Mouse (Mus musculus): ENCODE measurements around the gene Atp6v1f. TPM values are rescaled to one million over a fixed set of nuclear protein-coding genes. Genes with fewer than 3 reads are reported as not detected.
A peak's percentile ranks its signal among the peaks of the same experiment; 100 is the strongest.

Atp6v1f gene
- polyA plus RNA-seq, 1 experiment from 2014 or later = 300 TPM

DNA sequence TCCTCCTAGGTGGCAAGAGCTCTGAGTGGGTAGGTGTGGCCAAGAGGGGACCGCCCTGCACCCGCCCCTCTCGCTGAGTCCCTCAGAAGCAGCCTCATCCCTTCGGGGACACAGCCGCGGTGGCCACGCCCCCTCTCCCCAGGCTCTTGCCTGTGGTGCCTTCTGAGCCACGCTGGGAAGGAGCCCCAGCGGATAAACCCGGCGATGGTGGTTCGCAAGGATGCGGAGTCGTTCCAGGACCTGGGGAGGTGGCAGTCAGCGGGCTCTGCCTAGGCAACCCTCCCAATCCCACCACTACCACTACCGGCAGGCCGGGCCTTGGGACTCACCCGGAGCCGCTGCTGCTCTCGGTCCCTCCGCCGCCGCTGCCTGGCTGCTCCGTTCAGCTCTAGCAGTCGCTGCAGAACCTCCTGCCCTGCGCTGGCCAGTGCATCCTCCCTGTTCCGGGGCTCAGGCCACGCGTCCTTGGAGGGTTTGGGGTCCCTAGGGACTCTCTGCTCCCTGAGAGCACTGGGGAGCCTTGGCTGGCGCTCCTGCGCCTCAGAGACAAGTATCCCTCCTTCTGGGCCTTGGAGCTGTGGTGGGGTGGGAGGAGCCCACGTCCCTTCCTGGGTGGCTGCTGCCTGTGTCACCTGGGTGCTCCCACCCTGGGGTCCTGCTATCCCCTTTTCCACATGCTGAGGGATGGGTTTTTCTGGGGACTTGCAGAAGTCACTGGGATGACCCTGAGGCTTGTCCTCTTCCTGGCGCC lies 6.6 kb downstream of the Atp6v1f start:
- Histone ChIP-seq H3K36me3 (ENCODE audit: control insufficient read depth, insufficient read depth, low read length) (peaks cover 12% of the 10 kb centered on the region), H3K27me3 (replicated peaks; ENCODE audit: control insufficient read depth, insufficient read depth, low read length) (no peaks in the 10 kb centered on the region), H3K9ac (ENCODE audit: low read length) (peak overlapping the region; percentile 47), H3K4me1 (replicated peaks; ENCODE audit: control insufficient read depth, insufficient read depth, low read length) (0 out of 2 replicates have a peak, but pooled peaks cover under 1% of the 10 kb centered on the region), H3K4me3 (ENCODE audit: low read depth, low read length) (peak overlapping the region; percentile 46), H3K4me2 (ENCODE audit: low read length) (peak overlapping the region; percentile 82), H3K9me3 (ENCODE audit: control insufficient read depth, low read length) (no peaks in the 10 kb centered on the region), H3K27ac (ENCODE audit: low read depth) (no peak overlapping the region)
- 3% methylated on average over 33 of the region's 33 CpGs for WGBS
- ATAC-seq (replicated peaks; ENCODE audit: low FRiP score, low TSS enrichment, low read depth) (peak; percentile 92), DNase-seq (ENCODE audit: low spot score) (peak; percentile 87)

DNA sequence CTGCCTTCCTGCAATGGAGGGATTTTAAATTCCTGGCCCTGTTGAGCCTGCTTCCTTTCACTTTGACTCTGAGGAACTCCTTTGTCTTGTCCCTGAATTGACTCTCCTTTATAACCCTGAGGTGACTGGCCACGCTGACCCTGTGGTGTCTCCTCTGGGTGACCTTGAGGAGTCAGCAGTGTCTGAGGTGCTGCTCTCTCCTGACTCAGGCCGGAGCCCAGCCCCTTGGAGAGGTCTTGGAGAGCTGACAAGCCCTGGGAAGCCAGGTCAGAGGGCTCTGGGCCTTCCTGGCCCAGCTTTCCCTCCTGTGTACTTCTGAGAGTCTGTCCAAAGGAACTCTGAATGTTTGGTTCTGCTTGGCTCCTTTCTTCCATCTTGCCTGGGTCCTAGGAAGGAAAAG lies 7.2 kb downstream of the Atp6v1f start:
- peaks cover 12% of the 10 kb centered on the region for H3K36me3 ChIP-seq (ENCODE audit: control insufficient read depth, insufficient read depth, low read length)
- no peaks in the 10 kb centered on the region for H3K9me3 ChIP-seq (ENCODE audit: control insufficient read depth, low read length)
- H3K27me3 ChIP-seq (replicated peaks; ENCODE audit: control insufficient read depth, insufficient read depth, low read length) = no peaks in the 10 kb centered on the region
- H3K4me2 ChIP-seq (ENCODE audit: low read length) = no peak overlapping the region
- ATAC-seq (replicated peaks; ENCODE audit: low FRiP score, low TSS enrichment, low read depth) = no peak
- DNase-seq (ENCODE audit: low spot score) = no peak
- H3K9ac ChIP-seq (ENCODE audit: low read length) = no peak overlapping the region
- no peak overlapping the region for H3K4me3 ChIP-seq (ENCODE audit: low read depth, low read length)
- WGBS = 46% methylated on average over 2 of the region's 2 CpGs
- no peak overlapping the region for H3K27ac ChIP-seq (ENCODE audit: low read depth)
- no peaks in the 10 kb centered on the region for H3K4me1 ChIP-seq (replicated peaks; ENCODE audit: control insufficient read depth, insufficient read depth, low read length)

DNA sequence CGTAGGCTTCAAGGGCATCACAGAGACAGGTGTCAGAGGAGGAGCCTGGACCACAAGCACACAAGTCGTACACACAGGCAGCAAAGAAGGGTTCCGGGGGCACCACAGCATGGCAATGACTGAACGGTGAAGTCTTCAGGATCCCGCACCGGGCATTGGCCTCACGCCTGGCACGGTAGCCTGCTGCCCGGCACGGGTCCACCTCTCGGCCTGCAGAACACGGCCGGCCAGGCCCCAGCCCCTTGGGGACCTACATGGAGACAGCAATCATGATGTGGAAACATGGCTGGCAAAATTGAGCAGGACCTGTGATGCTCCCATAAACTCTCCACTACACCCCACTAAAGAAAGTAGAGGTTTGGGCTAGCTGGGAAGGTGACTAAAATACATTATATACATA lies 15.2 kb downstream of the Atp6v1f start:
- no peaks in the 10 kb centered on the region for H3K4me1 ChIP-seq (replicated peaks; ENCODE audit: control insufficient read depth, insufficient read depth, low read length)
- H3K4me2 ChIP-seq (ENCODE audit: low read length) = no peak overlapping the region

DNA sequence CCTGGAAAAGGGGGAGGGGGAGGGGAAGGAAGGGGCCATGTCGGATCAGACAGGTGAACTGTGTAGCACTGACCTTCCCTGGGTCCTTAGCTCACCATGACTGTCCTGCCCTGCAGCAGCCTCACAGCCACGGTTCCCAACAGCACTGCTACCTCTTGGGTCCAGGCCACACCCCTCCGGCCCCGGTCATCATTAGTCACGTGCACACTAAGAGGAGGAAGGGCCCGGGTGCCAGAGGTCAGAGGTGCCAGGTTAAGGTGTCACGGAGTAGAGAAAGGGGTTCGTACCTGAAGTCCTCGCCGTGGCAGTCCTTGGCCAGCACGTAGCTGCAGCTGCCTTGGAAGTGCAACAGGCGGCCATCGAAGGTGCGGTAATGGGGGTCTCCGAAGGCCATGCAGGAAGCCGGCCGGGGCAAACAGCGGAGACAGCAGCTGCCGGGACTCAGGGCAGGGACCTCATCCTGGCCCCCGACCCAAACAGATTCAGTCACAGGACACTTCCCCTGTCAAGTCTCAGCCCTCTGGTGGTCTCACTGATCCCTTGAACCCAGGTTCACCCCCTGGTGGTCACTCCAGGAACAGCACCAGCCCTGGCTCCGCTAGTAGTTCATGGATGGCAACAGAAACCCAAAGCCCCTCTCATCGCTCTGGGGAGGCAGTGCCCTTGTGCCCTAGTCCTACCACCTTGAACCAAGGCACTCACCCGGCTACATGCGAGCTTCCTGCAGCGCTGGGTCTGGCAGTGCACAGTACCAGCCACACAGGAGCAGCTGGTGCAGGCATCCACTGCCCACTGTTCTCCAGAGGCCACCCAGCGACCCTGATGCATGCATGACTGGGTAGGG lies 17.4 kb downstream of the Atp6v1f start:
- no peaks in the 10 kb centered on the region for H3K27me3 ChIP-seq (replicated peaks; ENCODE audit: control insufficient read depth, insufficient read depth, low read length)
- H3K4me1 ChIP-seq (replicated peaks; ENCODE audit: control insufficient read depth, insufficient read depth, low read length) = no peaks in the 10 kb centered on the region
- peak overlapping the region; percentile 66 for H3K4me2 ChIP-seq (ENCODE audit: low read length)
- H3K27ac ChIP-seq (ENCODE audit: low read depth) = no peak overlapping the region
- H3K36me3 ChIP-seq (ENCODE audit: control insufficient read depth, insufficient read depth, low read length) = peaks cover 8% of the 10 kb centered on the region
- WGBS = 10% methylated on average over 26 of the region's 26 CpGs
- DNase-seq (ENCODE audit: low spot score) = peak; percentile 95
- no peak overlapping the region for H3K9ac ChIP-seq (ENCODE audit: low read length)
- H3K9me3 ChIP-seq (ENCODE audit: control insufficient read depth, low read length) = no peaks in the 10 kb centered on the region
- peak overlapping the region; percentile 32 for H3K4me3 ChIP-seq (ENCODE audit: low read depth, low read length)
- ATAC-seq (replicated peaks; ENCODE audit: low FRiP score, low TSS enrichment, low read depth) = peak; percentile 64; the same call in 1 of the 2 replicates

More for the DNA sequence above, 15.2 kb downstream of the Atp6v1f start:
- WGBS = 95% methylated on average over 13 of the region's 13 CpGs
- no peak overlapping the region for H3K27ac ChIP-seq (ENCODE audit: low read depth)
- H3K4me3 ChIP-seq (ENCODE audit: low read depth, low read length) = no peak overlapping the region
- ATAC-seq (replicated peaks; ENCODE audit: low FRiP score, low TSS enrichment, low read depth) (no peak), DNase-seq (ENCODE audit: low spot score) (no peak)
- no peaks in the 10 kb centered on the region for H3K27me3 ChIP-seq (replicated peaks; ENCODE audit: control insufficient read depth, insufficient read depth, low read length)
- H3K9me3 ChIP-seq (ENCODE audit: control insufficient read depth, low read length) = no peaks in the 10 kb centered on the region
- no peak overlapping the region for H3K9ac ChIP-seq (ENCODE audit: low read length)
- H3K36me3 ChIP-seq (ENCODE audit: control insufficient read depth, insufficient read depth, low read length) = peaks cover 3% of the 10 kb centered on the region; the same call in 1 of the 2 replicates

DNA sequence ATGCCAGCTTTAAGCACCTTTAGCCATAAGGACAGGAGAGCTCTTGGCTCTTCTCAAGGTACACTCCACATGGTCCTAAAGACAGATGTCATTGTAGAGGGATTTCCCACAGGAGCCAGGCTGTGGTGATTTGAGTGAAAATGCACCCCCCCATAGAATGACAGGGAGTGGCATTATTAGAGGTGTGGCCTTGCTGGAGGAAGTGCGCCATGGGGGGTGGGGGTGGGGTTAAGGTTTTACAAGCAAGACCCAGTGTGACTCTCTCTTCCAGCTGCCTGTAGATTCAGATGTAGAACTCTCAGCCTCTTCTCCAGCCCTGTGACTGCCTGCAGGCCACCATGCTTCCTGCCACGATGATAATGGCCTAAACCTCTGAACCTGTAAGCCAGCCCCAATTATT lies 18.4 kb downstream of the Atp6v1f start:
- Histone ChIP-seq H3K36me3 (ENCODE audit: control insufficient read depth, insufficient read depth, low read length) (peaks cover 18% of the 10 kb centered on the region), H3K4me1 (replicated peaks; ENCODE audit: control insufficient read depth, insufficient read depth, low read length) (no peaks in the 10 kb centered on the region), H3K9ac (ENCODE audit: low read length) (no peak overlapping the region), H3K9me3 (ENCODE audit: control insufficient read depth, low read length) (no peaks in the 10 kb centered on the region), H3K4me3 (ENCODE audit: low read depth, low read length) (no peak overlapping the region), H3K4me2 (ENCODE audit: low read length) (no peak overlapping the region), H3K27ac (ENCODE audit: low read depth) (no peak overlapping the region), H3K27me3 (replicated peaks; ENCODE audit: control insufficient read depth, insufficient read depth, low read length) (no peaks in the 10 kb centered on the region)
- ATAC-seq (replicated peaks; ENCODE audit: low FRiP score, low TSS enrichment, low read depth) (no peak), DNase-seq (ENCODE audit: low spot score) (no peak)
- WGBS = 35% methylated on average over 2 of the region's 2 CpGs

DNA sequence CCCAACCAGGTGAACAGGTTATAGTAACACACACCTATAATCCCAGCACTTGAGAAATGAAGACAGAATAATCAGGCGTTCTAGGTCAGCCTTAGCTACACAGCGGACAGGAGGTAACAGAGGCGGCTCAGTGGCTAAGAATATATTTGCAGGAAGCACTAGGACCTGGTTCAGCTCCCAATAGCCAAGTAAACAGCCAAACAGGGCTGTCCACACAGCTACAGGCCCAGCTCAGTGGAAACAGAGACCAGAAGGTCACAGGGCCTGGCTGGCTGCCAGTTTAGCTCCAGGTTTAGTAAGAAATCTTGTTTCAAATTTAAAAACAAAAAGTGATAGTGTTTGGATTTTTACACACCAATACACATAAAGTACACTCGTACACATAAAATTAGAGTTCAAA lies 26.6 kb downstream of the Atp6v1f start:
- Histone ChIP-seq H3K36me3 (ENCODE audit: control insufficient read depth, insufficient read depth, low read length) (peaks cover 42% of the 10 kb centered on the region), H3K27me3 (replicated peaks; ENCODE audit: control insufficient read depth, insufficient read depth, low read length) (no peaks in the 10 kb centered on the region), H3K9me3 (ENCODE audit: control insufficient read depth, low read length) (no peaks in the 10 kb centered on the region), H3K27ac (ENCODE audit: low read depth) (no peak overlapping the region), H3K9ac (ENCODE audit: low read length) (no peak overlapping the region), H3K4me3 (ENCODE audit: low read depth, low read length) (no peak overlapping the region), H3K4me2 (ENCODE audit: low read length) (no peak overlapping the region), H3K4me1 (replicated peaks; ENCODE audit: control insufficient read depth, insufficient read depth, low read length) (no peaks in the 10 kb centered on the region)
- WGBS = 78% methylated on average over 4 of the region's 4 CpGs
- ATAC-seq (replicated peaks; ENCODE audit: low FRiP score, low TSS enrichment, low read depth) = no peak
- no peak for DNase-seq (ENCODE audit: low spot score)

DNA sequence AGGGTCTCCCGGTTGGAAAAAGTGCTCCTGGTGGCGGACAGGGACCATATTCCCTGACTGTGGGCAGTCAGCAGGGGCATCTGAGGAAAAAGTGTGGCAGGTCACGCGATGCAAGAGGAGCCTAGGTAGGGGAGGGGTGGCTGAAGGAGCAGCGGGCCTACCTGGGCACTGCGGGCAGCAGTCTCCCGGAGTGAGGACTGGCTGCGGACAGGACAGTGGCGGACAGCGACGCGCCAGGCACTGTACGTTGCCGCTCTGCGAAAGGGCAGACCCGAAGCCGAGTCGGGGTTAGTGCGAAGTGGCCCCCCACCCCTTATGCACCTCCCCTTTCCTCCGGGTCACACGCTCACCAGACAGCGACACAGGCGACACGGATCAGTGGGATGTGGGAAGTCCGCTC lies 28.8 kb downstream of the Atp6v1f start:
- H3K27ac ChIP-seq (ENCODE audit: low read depth) = no peak overlapping the region
- H3K4me1 ChIP-seq (replicated peaks; ENCODE audit: control insufficient read depth, insufficient read depth, low read length) = no peaks in the 10 kb centered on the region
- no peak overlapping the region for H3K9ac ChIP-seq (ENCODE audit: low read length)
- H3K4me2 ChIP-seq (ENCODE audit: low read length) = no peak overlapping the region
- ATAC-seq (replicated peaks; ENCODE audit: low FRiP score, low TSS enrichment, low read depth) (no peak), DNase-seq (ENCODE audit: low spot score) (no peak)
- H3K27me3 ChIP-seq (replicated peaks; ENCODE audit: control insufficient read depth, insufficient read depth, low read length) = no peaks in the 10 kb centered on the region
- no peak overlapping the region for H3K4me3 ChIP-seq (ENCODE audit: low read depth, low read length)
- H3K36me3 ChIP-seq (ENCODE audit: control insufficient read depth, insufficient read depth, low read length) = peaks cover 36% of the 10 kb centered on the region
- 33% methylated on average over 24 of the region's 25 CpGs for WGBS
- H3K9me3 ChIP-seq (ENCODE audit: control insufficient read depth, low read length) = no peaks in the 10 kb centered on the region

DNA sequence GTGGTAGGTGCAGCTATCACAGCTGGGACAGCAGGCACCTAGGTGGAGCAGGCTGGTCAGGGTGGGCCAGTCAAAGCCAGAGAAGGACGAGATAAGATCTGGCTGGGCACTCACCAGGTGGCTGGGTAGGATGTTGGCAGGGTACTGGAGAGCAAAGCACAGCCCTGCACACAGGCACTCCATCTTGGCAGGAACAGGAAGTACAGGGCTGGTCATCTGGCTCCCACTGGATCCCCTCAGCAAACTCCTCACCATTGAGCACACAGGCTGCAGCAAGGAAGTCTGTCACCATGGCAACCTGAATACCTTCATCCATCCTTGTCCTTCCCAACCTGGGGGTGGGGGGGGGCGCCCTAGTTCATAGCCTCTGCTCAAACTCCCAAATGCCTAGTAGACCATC lies 30.3 kb downstream of the Atp6v1f start:
- no peaks in the 10 kb centered on the region for H3K9me3 ChIP-seq (ENCODE audit: control insufficient read depth, low read length)
- H3K27ac ChIP-seq (ENCODE audit: low read depth) = no peak overlapping the region
- peaks cover 39% of the 10 kb centered on the region for H3K36me3 ChIP-seq (ENCODE audit: control insufficient read depth, insufficient read depth, low read length)
- H3K4me2 ChIP-seq (ENCODE audit: low read length) = no peak overlapping the region
- ATAC-seq (replicated peaks; ENCODE audit: low FRiP score, low TSS enrichment, low read depth) (no peak), DNase-seq (ENCODE audit: low spot score) (no peak)
- H3K4me1 ChIP-seq (replicated peaks; ENCODE audit: control insufficient read depth, insufficient read depth, low read length) = no peaks in the 10 kb centered on the region
- H3K9ac ChIP-seq (ENCODE audit: low read length) = no peak overlapping the region
- H3K27me3 ChIP-seq (replicated peaks; ENCODE audit: control insufficient read depth, insufficient read depth, low read length) = no peaks in the 10 kb centered on the region
- WGBS = 36% methylated on average over 2 of the region's 2 CpGs
- no peak overlapping the region for H3K4me3 ChIP-seq (ENCODE audit: low read depth, low read length)
